Comparison of ENCODE assay signal across 26 mouse cellular contexts in the genomic region with DNA sequence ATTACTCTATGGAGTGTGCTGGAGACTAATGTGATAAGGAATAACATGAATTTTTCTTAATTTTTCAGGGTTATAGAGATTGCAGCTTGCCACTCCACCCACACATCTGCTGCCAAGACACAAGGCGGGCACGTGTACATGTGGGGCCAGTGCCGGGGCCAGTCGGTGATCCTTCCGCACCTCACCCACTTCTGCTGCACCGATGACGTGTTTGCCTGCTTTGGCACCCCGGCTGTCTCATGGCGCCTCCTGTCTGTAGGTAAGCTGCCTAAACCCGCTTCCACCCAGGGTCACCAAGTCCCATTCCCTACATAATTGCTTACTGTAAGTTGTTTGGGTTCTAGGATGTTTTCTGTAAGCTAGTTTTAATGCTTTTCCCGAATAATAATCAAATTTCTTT. TPM values are rescaled to one million over a fixed set of nuclear protein-coding genes. Genes with fewer than 3 reads are reported as not detected.
"Had no signal": no experiment of that assay in that cellular context is flagged by ENCODE, and none has a peak within 500 bp of the region (broad histone marks: within the 10 kb centered on the region; RNA-seq: fewer than 3 reads in every experiment).

No protein-coding gene starts in this region.

- H3K4me2 ChIP-seq: lung, embryonic 15.5 days; midbrain, embryonic 11.5 days; midbrain, embryonic 13.5 days; midbrain, embryonic 15.5 days; neural tube, embryonic 12.5 days; stomach, embryonic 15.5 days had no signal

- H3K9ac ChIP-seq: lung, embryonic 15.5 days; midbrain, embryonic 13.5 days; midbrain, embryonic 15.5 days; neural tube, embryonic 12.5 days; stomach, embryonic 15.5 days had no signal

- H3K4me1 ChIP-seq: lung, embryonic 15.5 days; megakaryocyte, embryonic 14.5 days; midbrain, embryonic 13.5 days; midbrain, embryonic 15.5 days; neural tube, embryonic 12.5 days; stomach, embryonic 15.5 days had no signal

- H3K4me3 ChIP-seq: lung, embryonic 15.5 days; megakaryocyte, embryonic 14.5 days; midbrain, embryonic 13.5 days; midbrain, embryonic 15.5 days; neural tube, embryonic 12.5 days; stomach, embryonic 15.5 days had no signal

- H3K27ac ChIP-seq: lung, embryonic 15.5 days; macrophage; midbrain, embryonic 13.5 days; midbrain, embryonic 15.5 days; neural tube, embryonic 12.5 days; stomach, embryonic 15.5 days; stomach, postnatal 0 days had no signal

- H3K9me3 ChIP-seq: lung, embryonic 15.5 days; megakaryocyte, embryonic 14.5 days; midbrain, embryonic 13.5 days; midbrain, embryonic 15.5 days; neural tube, embryonic 12.5 days; stomach, embryonic 15.5 days had no signal

- H3K27me3 ChIP-seq: lung, embryonic 15.5 days; megakaryocyte, embryonic 14.5 days; midbrain, embryonic 13.5 days; midbrain, embryonic 15.5 days; neural tube, embryonic 12.5 days; stomach, embryonic 15.5 days had no signal

- DNase-seq: lung, adult 2 months; lung, postnatal 14 days; lung, postnatal 36 days; right cerebral cortex, postnatal 25 days; right cerebral cortex, postnatal 4 days; thymus, adult 2 months; thymus, postnatal 25 days; thymus, postnatal 4 days had no signal

- ATAC-seq: lung, postnatal 0 days; midbrain, embryonic 13.5 days; midbrain, embryonic 15.5 days had no signal

RNA-seq across cellular contexts. Expression of gene Gm6904, which starts 33.8 kb away (rescaled TPM):
- total RNA-seq: midbrain, postnatal 0 days had no signal
- polyA plus RNA-seq: lung, adult 2 months; lung, postnatal 0 days; midbrain, embryonic 11.5 days; midbrain, embryonic 13.5 days; midbrain, embryonic 15.5 days; midbrain, postnatal 0 days; neural tube, embryonic 12.5 days; neural tube, embryonic 14.5 days; stomach, embryonic 15.5 days; stomach, postnatal 0 days; testis, adult 2 months had no signal

RNA-seq across cellular contexts. Expression of gene Gm5142, which starts 47.7 kb away (rescaled TPM):
- total RNA-seq: megakaryocyte progenitor cell, adult 5-6 weeks; midbrain, postnatal 0 days; monocyte, adult 5-6 weeks; neutrophil, adult 5-6 weeks had no signal
- polyA plus RNA-seq: lung, adult 2 months; lung, embryonic 15.5 days; lung, postnatal 0 days; macrophage; midbrain, embryonic 11.5 days; midbrain, embryonic 13.5 days; midbrain, embryonic 15.5 days; midbrain, postnatal 0 days; neural tube, embryonic 12.5 days; neural tube, embryonic 14.5 days; spleen, adult 2 months; stomach, embryonic 15.5 days; stomach, postnatal 0 days; thymus, adult 2 months; urinary bladder, adult 2 months had no signal
